Mouse (Mus musculus) adrenal gland, postnatal 14 days (tissue): Measurements from ENCODE around the gene Fam219b. TPM values are rescaled to one million over a fixed set of nuclear protein-coding genes. Genes with fewer than 3 reads are reported as not detected.

Experiments
- DNase-seq: peaks from one replicate; pipeline ENCODE4 v3.0.0; 2021; ENCODE audit warnings: mixed read lengths
- total RNA-seq: library from RNA; stranded (reverse); gene quantifications from 2 replicates; pipeline ENCODE4 v1.2.3, GENCODE M21; 2021

Gene Fam219b
- total RNA-seq, 1 experiment from 2014 or later: 17.5 TPM

DNA sequence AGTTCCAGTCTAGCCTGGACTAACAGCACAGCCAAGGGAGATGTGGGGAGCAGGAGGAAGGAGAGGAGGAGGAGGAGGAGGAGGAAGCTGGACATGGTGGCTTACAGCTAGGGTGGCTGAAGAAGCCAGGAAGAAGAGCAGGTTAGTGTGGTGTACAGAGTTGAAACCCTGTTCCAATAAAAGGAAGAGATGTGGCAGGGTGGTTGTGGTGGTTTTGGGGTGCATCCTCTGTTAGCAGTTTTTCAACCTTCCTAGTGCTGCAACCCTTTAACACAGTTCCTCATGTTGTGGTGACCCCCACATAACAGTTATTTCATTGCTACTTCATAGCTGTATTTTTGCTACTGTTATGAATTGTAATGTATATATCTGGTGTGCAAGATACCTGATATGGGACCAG lies 12.9 kb upstream of the Fam219b start:
- DNase-seq: no peak

- DNase-seq: no peak
These were observed 11.8 kb upstream of the Fam219b start for GRCm38 (mm10) chr9:57525516-57525915.

GRCm38 (mm10) chr9:57526435-57526834 lies 10.9 kb upstream of the Fam219b start:
- no peak for DNase-seq

DNA sequence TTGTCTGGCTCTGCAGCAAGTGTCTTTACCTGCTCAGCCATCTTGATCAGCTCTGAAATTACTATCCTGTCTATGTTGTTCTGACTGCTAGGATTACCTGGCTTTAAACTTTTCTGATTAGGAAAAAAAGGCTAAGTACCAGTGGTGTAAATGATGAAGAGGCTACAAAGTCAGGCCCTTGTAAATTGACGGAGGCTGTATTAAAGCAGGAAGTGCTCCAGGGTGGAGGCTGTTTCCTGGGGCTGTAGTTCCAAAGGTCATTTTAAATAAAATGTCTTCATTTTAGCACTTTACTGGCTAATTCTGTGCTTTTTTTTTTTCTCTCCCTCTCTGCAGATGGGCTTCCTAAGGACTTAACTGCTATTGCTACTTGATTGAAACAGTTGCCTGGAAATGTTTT lies 5.4 kb upstream of the Fam219b start:
- DNase-seq: no peak

DNA sequence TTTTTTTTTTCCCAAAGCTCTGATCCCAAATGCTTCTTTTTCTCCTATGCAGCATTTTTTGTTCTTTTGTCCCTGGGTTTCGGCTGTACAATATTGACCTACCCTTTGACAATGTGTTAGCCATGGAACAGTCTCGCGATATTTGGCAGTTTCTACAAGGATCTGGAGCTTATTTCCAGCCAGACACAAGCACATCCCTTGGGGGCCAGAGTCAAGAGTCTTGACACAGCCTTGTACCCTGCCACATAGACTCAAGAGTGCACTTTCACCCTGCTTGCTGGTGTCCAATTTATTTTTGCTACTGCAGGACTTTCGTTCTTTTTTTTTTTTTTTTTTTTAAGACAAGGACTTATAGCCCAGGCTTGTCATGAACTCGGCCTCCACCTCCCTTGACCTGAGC lies 966 bp upstream of the Fam219b start:
- peak; percentile 51 for DNase-seq

DNA sequence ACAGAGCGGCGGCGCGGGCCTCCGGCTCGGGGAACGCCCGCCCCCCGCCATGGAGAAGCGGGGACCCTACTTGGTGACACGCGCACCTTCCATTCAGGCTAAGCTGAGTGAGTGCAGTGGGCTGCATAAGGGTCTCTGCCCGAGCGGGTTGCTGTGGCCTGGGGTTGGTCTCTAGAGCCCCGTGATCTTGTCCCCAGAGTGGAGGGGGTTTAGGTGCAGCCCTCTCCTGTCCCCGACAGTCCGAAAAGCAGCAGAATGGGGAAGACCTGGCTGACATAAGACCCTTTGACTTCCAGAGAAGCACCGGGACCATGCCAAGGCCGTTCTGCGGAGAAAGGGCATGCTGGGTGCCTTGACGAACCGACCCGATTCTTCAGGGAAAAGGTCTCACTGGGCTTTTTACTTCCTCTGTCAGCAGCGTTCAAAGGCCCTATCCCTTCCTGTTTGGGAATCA lies 427 bp downstream of the Fam219b start:
- peak; percentile 55 for DNase-seq

DNA sequence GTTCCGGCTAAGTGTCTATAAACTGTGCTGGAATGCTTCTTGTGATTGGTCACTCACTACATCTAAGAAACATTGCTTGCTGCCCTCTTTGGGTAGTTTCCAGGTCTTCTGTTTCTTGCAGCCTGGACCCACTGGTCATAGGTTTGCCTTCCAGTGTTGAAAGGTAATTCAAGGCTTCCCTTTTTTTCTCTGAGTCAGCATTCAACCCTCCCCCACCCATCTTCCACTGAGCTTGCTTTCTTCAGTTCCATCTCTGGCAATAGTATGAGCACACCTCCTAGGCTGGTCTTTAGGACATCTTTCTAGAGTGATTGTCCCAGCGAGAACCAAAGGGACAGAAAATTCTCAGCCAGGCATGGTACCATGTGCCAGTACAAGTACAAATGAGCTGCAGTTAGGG lies 2.2 kb downstream of the Fam219b start:
- no peak for DNase-seq

- DNase-seq: peak; percentile 59
These were observed 4.0 kb downstream of the Fam219b start for GRCm38 (mm10) chr9:57541312-57541711.

DNA sequence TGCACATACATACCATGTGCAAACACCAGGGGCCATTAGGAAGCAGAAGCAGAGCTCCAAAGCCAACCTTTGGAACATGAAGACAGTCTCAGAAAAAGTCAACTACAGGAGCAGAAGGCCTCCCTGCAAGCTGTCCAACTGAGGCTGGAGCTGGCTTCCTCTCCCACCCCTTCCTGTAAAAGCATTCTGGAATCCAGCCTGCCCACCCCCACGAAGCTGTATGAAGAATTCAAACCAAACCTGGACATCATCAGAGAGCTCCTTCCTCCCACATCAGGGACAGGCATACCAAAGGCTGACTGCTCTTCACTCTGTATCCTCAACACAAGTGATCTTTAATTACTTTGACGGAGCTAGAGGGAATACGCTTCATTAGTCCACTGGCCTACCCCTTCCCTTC lies 6.6 kb downstream of the Fam219b start:
- DNase-seq: no peak

DNA sequence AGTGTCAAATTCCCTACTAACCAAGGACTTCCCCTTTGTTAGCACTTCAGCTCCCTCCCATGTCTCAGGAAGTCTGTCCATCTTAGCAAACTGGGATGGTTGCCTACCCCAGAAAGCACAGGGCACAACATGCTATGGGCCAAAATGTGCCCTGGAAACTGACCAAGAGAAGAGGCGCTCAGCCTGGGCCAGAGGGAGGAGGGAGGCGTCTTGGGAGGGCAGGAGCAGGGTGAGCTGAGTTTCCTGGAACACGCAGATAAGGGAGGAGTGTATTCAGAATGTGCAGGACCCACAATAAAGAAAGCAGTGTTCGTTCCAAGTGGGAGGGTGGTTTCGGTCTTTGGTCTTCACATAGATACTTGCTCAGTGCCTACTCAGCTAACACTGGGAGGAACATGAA lies 10.0 kb downstream of the Fam219b start:
- DNase-seq: peak; percentile 34

GRCm38 (mm10) chr9:57547869-57548268 lies 10.5 kb downstream of the Fam219b start:
- DNase-seq: no peak

DNA sequence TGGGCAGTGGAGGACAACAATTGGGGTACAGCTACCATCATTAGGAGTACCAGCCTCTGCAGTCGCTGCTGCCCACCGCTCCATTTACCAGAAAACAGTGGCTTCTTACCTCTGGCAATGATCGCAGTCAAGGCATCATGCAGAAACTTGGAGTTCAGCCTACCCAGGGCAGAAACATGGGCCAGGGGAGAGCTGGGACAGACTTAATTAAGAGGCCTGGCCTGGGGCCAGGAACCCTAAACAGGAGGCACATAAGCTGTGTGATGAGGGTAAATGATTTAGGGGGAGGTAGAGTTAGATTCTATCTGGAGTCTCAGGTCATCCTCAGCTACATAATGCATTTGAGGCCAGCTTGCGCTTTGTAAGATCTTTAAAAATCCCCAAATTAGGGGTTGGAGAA lies 11.9 kb downstream of the Fam219b start:
- no peak for DNase-seq

DNA sequence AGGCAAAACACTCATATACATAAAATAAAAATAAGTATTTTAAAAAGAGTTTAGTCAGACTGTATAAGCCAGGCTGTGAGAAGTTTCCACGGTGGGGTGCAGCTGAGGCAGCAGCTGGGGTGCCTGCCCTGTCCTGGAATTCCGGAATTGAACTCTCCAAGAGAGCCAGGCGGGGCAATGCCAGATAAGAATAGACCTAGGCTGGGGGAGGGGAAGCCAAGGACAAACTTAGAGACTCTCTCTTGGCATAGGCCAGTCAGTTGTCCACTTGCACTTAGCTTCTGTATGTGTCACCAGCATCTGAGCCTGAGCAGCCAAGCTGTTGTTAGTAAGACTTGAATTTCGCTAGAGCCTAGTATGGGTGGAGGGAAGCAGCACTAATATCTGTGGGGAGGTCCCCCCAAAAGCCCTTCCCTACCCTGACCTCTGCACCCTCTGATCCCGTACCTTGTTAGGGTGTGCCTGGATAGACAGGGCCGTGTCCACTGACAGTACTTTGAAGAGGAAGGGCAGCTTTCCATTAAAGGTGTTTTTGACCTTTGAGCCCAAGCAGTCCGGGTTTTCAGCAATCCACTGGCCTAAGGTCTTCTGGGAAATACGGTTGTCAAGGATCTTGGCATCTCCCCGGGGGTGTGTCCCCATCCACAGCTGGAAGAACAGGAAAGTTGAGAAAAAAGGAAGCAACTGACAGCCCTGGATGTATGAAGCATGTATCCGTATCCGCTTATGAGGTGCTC lies 13.0 kb downstream of the Fam219b start:
- DNase-seq: peak; percentile 85

DNA sequence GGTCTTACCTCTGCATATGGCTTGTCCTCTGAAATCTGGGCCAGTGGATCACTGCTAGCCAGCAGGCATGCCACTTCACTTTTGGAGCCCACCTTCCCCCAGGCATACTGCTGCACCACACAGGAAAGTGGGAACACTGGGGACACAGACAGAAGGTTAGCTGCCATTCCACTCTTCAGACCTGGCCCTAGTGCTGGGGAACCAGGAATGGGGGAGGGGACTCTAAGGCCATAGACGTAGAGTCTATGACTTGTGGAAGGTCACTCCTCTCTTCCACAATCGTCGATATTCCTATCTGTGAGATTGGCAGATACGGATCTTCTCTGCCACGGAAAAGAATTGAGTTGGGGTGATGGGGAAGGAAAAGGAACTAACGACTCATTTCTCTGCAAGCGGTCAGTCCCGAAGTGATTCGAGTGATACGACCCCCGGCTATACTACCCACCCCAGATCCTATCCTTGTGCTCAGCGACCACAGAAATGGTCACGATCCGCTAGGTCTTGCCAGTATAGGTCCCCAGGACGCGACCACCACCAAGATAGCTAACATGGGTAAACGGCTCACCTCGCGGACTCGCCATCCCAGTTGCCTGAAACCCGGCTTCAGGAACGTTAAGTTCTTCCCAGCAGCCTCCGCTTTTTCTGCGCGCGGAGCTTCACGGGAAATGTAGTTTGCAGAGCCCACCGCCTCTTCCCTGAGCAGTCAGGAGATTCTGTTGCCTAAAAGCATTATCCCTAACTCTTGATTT lies 15.0 kb downstream of the Fam219b start, which contains the start of gene Mpi:
TSS of gene Mpi (minus strand) at position 625 of the 749 bp plus-strand sequence.
- DNase-seq: peak; percentile 82

GRCm38 (mm10) chr9:57553119-57553518 lies 15.8 kb downstream of the Fam219b start:
- DNase-seq: no peak

GRCm38 (mm10) chr9:57554753-57555152 lies 17.4 kb downstream of the Fam219b start:
- no peak for DNase-seq

GRCm38 (mm10) chr9:57557215-57557614 lies 19.9 kb downstream of the Fam219b start:
- DNase-seq: no peak

- no peak for DNase-seq
These were observed 21.3 kb downstream of the Fam219b start for GRCm38 (mm10) chr9:57558625-57559024.

- no peak for DNase-seq
These were observed 22.2 kb downstream of the Fam219b start for GRCm38 (mm10) chr9:57559568-57559967.

- DNase-seq: no peak
These were observed 22.9 kb downstream of the Fam219b start for GRCm38 (mm10) chr9:57560263-57560662.

DNA sequence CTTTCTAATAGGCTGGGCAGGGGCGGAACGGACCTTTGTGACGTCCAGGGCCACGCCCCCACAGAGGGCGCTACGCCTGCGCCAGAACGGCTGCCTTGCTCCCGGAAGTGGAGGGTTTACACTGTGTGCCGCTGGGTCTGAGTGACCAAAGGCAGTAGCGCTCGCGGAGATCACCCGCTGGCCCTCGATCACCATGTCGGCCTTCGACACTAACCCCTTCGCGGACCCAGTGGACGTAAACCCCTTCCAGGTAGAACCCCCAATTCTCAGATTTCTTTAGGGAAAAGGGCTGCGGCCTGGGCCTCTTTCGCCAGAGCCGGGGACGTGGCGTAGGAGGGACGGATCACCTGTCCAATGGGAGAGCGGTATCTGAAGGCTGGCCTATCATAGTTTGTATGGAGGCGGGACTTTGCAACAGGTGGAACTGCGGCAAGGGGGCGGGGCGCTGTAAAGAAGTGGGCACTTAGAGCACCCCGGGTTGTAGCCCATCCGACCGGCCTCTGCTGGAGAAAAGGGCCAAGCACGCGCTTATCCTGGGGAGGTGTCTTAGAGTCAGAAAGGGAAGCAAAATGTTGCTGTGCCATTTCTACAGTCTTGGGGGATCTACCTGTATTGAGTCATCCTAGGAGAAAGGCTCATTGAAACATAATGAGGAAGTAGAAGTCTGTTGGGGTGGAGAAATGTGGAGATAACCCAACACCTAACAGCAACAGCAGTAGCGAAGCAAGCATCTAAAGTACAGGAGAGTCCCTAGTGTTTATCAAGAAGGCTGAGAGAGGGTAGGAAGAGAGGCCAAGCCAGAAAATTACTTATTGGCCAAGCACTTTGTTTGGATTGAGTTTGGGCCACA lies 23.8 kb downstream of the Fam219b start, which contains the start of gene Scamp2:
TSS of gene Scamp2 (plus strand) at position 83 of the 850 bp plus-strand sequence.
- peak; percentile 96 for DNase-seq

DNA sequence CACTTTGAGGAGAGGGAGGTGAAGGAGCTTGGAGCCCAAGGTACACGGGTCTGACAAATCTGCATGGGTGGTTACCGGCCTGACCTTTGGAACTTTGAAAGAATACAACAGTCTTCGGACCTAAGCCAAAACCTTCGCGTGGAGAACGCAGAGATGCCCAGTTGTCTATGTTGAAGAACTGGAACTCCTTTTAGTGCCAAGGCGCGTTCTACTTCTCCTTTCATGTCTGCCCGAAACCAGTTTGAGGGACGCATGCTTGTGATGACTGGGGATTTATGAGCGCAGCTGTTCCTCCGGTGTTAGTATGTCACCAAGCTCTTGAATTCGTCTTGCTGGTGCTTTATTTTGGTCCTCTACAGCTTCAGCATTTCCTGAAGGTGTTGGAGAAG lies 24.4 kb downstream of the Fam219b start:
- no peak for DNase-seq
